Mouse (Mus musculus): ENCODE measurements around the gene Rimbp3. TPM values are rescaled to one million over a fixed set of nuclear protein-coding genes. Genes with fewer than 3 reads are reported as not detected.

Gene Rimbp3
- polyA plus RNA-seq, 1 experiment from 2014 or later, result 0.65 TPM

DNA sequence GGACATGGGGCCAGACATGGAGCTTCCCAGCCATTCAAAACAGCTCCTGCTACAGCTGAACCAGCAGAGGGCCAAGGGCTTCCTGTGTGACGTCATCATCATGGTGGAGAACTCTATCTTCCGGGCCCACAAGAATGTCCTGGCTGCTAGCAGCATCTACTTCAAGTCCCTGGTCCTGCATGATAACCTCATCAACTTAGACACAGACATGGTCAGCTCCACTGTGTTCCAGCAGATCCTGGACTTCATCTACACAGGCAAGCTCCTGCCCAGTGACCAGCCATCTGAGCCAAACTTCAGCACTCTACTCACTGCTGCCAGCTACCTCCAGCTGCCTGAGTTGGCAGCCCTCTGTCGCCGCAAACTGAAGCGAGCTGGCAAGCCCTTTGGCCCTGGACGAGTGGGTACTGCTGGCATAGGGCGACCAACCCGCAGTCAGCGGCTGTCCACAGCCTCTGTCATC is 49.0 kb downstream of the Rimbp3 start:
- Histone ChIP-seq H3K4me3 (ENCODE audit: low read depth, low read length) (no peak overlapping the region), H3K4me1 (ENCODE audit: control insufficient read depth, insufficient read depth, low read length) (peaks cover 13% of the 10 kb centered on the region), H3K4me2 (replicated peaks; ENCODE audit: low read depth, low read length) (no peak overlapping the region), H3K9ac (replicated peaks; ENCODE audit: low read depth, low read length) (no peak overlapping the region), H3K9me3 (ENCODE audit: control insufficient read depth, low read depth, low read length) (no peaks in the 10 kb centered on the region), H3K27ac (ENCODE audit: low read length) (no peak overlapping the region), H3K27me3 (ENCODE audit: control insufficient read depth, insufficient read depth, low read length) (no peaks in the 10 kb centered on the region), H3K36me3 (ENCODE audit: control insufficient read depth, insufficient read depth, low read length) (peaks cover 26% of the 10 kb centered on the region)
- WGBS, result 90% methylated on average over 9 of the region's 9 CpGs
- ATAC-seq (ENCODE audit: insufficient number of reproducible peaks, insufficient read depth, low FRiP score, low read depth), result no peak

DNA sequence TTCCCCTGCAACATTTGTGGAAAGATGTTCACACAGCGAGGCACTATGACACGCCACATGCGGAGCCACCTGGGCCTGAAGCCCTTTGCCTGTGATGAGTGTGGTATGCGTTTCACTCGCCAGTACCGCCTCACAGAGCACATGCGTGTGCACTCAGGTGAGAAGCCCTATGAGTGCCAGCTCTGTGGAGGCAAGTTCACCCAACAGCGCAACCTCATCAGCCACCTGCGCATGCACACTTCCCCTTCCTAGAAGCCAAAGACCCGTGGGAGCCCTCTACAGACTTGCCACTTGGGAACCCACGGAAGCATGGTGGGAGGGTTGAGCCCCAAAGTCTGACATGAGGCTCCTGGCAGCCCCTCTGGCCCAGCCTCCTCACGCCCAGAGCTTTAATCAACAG is 50.5 kb downstream of the Rimbp3 start:
- WGBS, result 94% methylated on average over 12 of the region's 12 CpGs
- no peak overlapping the region for H3K4me3 ChIP-seq (ENCODE audit: low read depth, low read length)
- H3K4me1 ChIP-seq (ENCODE audit: control insufficient read depth, insufficient read depth, low read length), result peaks cover 4% of the 10 kb centered on the region
- H3K36me3 ChIP-seq (ENCODE audit: control insufficient read depth, insufficient read depth, low read length), result peaks cover 26% of the 10 kb centered on the region
- no peak overlapping the region for H3K27ac ChIP-seq (ENCODE audit: low read length)
- no peak for ATAC-seq (ENCODE audit: insufficient number of reproducible peaks, insufficient read depth, low FRiP score, low read depth)
- no peaks in the 10 kb centered on the region for H3K27me3 ChIP-seq (ENCODE audit: control insufficient read depth, insufficient read depth, low read length)
- H3K9me3 ChIP-seq (ENCODE audit: control insufficient read depth, low read depth, low read length), result no peaks in the 10 kb centered on the region
- H3K9ac ChIP-seq (replicated peaks; ENCODE audit: low read depth, low read length), result no peak overlapping the region
- no peak overlapping the region for H3K4me2 ChIP-seq (replicated peaks; ENCODE audit: low read depth, low read length)

DNA sequence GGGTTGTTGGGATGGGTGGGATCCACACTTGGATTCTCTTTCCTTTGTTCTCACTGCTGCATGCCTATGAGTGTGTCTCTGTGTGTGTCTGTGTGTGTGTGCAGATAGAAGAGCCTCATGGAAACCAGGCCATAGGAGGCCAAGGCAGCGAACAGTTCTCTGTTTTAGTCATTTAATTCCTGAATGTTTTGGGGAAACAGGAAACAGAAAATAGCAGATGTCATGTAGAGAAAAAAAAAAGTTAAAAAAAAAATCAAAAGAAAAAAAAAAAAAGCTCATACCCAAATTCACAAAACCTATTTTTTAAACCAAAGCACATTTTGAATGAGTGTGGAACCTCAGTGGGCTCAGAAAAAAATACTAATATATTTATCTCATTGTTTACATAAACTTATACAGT is 52.9 kb downstream of the Rimbp3 start:
- Histone ChIP-seq H3K9ac (replicated peaks; ENCODE audit: low read depth, low read length) (no peak overlapping the region), H3K9me3 (ENCODE audit: control insufficient read depth, low read depth, low read length) (no peaks in the 10 kb centered on the region), H3K36me3 (ENCODE audit: control insufficient read depth, insufficient read depth, low read length) (peaks cover 24% of the 10 kb centered on the region), H3K4me1 (ENCODE audit: control insufficient read depth, insufficient read depth, low read length) (no peaks in the 10 kb centered on the region), H3K27me3 (ENCODE audit: control insufficient read depth, insufficient read depth, low read length) (no peaks in the 10 kb centered on the region), H3K4me3 (ENCODE audit: low read depth, low read length) (no peak overlapping the region), H3K4me2 (replicated peaks; ENCODE audit: low read depth, low read length) (no peak overlapping the region), H3K27ac (ENCODE audit: low read length) (no peak overlapping the region)
- no peak for ATAC-seq (ENCODE audit: insufficient number of reproducible peaks, insufficient read depth, low FRiP score, low read depth)
- 92% methylated on average over 1 of the region's 1 CpGs for WGBS

Other genes starting within 250 kb of the Rimbp3 start
- 177 and 185 TPM in 2 replicates for gene Mapk1, start 225.2 kb upstream of the Rimbp3 start, polyA plus RNA-seq (2014; fragmentation: Nextera tagmentation; extraction: Ambion mirVana)
- 33.5 and 35.0 TPM in 2 replicates for gene Ypel1, start 138.9 kb upstream of the Rimbp3 start, polyA plus RNA-seq (2014; fragmentation: Nextera tagmentation; extraction: Ambion mirVana)
- gene Ppil2, start 97.3 kb upstream of the Rimbp3 start, polyA plus RNA-seq (2014; fragmentation: Nextera tagmentation; extraction: Ambion mirVana), result 134 and 136 TPM in 2 replicates
- 25.5 and 35.5 TPM in 2 replicates for gene 2610318N02Rik, start 83.4 kb upstream of the Rimbp3 start, polyA plus RNA-seq (2014; fragmentation: Nextera tagmentation; extraction: Ambion mirVana)
- gene Sdf2l1, start 76.2 kb upstream of the Rimbp3 start, polyA plus RNA-seq (2014; fragmentation: Nextera tagmentation; extraction: Ambion mirVana), result 39.2 and 45.3 TPM in 2 replicates
- gene Ydjc, start 64.0 kb upstream of the Rimbp3 start, polyA plus RNA-seq (2014; fragmentation: Nextera tagmentation; extraction: Ambion mirVana), result 9.1 and 12.6 TPM in 2 replicates
- gene Ccdc116, start 61.4 kb upstream of the Rimbp3 start, polyA plus RNA-seq (2014; fragmentation: Nextera tagmentation; extraction: Ambion mirVana), result 1.0 and 1.1 TPM in 2 replicates
- gene Ube2l3, start 6.0 kb upstream of the Rimbp3 start, polyA plus RNA-seq (2014; fragmentation: Nextera tagmentation; extraction: Ambion mirVana), result 325 and 353 TPM in 2 replicates
- gene Hic2, start 25.0 kb downstream of the Rimbp3 start, polyA plus RNA-seq (2014; fragmentation: Nextera tagmentation; extraction: Ambion mirVana), result 4.8 and 5.2 TPM in 2 replicates
- gene Tmem191c, start 67.5 kb downstream of the Rimbp3 start, polyA plus RNA-seq (2014; fragmentation: Nextera tagmentation; extraction: Ambion mirVana), result 11.7 and 11.8 TPM in 2 replicates
- 0.15 and 0.22 TPM in 2 replicates for gene Serpind1, start 122.8 kb downstream of the Rimbp3 start, polyA plus RNA-seq (2014; fragmentation: Nextera tagmentation; extraction: Ambion mirVana)
- gene Snap29, start 197.4 kb downstream of the Rimbp3 start, polyA plus RNA-seq (2014; fragmentation: Nextera tagmentation; extraction: Ambion mirVana), result 7.4 and 7.6 TPM in 2 replicates
- 39.0 and 42.8 TPM in 2 replicates for gene Pi4ka, start 197.7 kb downstream of the Rimbp3 start, polyA plus RNA-seq (2014; fragmentation: Nextera tagmentation; extraction: Ambion mirVana)
- 56.5 and 62.3 TPM in 2 replicates for gene Crkl, start 243.4 kb downstream of the Rimbp3 start, polyA plus RNA-seq (2014; fragmentation: Nextera tagmentation; extraction: Ambion mirVana)

All from stomach, embryonic 14.5 days (tissue).